Mouse (Mus musculus) intestine, embryonic 14.5 days (tissue): Measurements from ENCODE around the gene Prkg1. TPM values are rescaled to one million over a fixed set of nuclear protein-coding genes. Genes with fewer than 3 reads are reported as not detected.

Experiments used
- ATAC-seq: fragments of 200-750 bp; cut with Nextera tagmentation; replicated peaks from 2 replicates; pipeline ENCODE4 v1.8.0; 2017; ENCODE audit warnings: low read depth, moderate number of reproducible peaks, moderate TSS enrichment, moderate library complexity; ENCODE audit not compliant: low FRiP score, low TSS enrichment
- DNase-seq: peaks from one replicate; pipeline ENCODE4 v3.0.0-alpha.2; 2018; ENCODE audit warnings: low spot score
- H3K27ac ChIP-seq: fragments of 300-500 bp; sonication (generic); 2 replicates; pipeline ENCODE4 v1.5.1; 2014; ENCODE audit warnings: low read depth, mild to moderate bottlenecking, control low read depth
- H3K27me3 ChIP-seq: fragments of 300-500 bp; sonication (generic); replicated peaks from 2 replicates; pipeline ENCODE4 v1.6.1; 2014; ENCODE audit warnings: low read length, control low read depth; ENCODE audit not compliant: control insufficient read depth, insufficient read depth
- H3K36me3 ChIP-seq: fragments of 300-500 bp; sonication (generic); 2 replicates; pipeline ENCODE4 v1.6.1; 2014; ENCODE audit warnings: low read length, control low read depth; ENCODE audit not compliant: control insufficient read depth, insufficient read depth
- H3K4me1 ChIP-seq: fragments of 300-500 bp; sonication (generic); replicated peaks from 2 replicates; pipeline ENCODE4 v1.6.1; 2014; ENCODE audit warnings: low read length, control low read depth, mixed read lengths; ENCODE audit not compliant: control insufficient read depth, insufficient read depth
- H3K4me2 ChIP-seq: fragments of 300-500 bp; sonication (generic); 2 replicates; pipeline ENCODE4 v1.6.1; 2014; ENCODE audit warnings: low read length
- H3K4me3 ChIP-seq: fragments of 300-500 bp; sonication (generic); 2 replicates; pipeline ENCODE4 v1.5.1; 2014; ENCODE audit warnings: low read depth, low read length, control low read depth, mixed read lengths
- H3K9ac ChIP-seq: fragments of 300-500 bp; sonication (generic); 2 replicates; pipeline ENCODE4 v1.6.1; 2014; ENCODE audit warnings: mild to moderate bottlenecking, low read length
- H3K9me3 ChIP-seq: fragments of 300-500 bp; sonication (generic); 2 replicates; pipeline ENCODE4 v1.6.1; 2016; ENCODE audit warnings: low read length, control low read depth; ENCODE audit not compliant: control insufficient read depth
- WGBS: fragments of 180-500 bp; shearing (Covaris S2); extraction: QIAGEN DNeasy Blood & Tissue Kit; methylation state at CpG from one replicate; pipeline ENCODE4 v1.1.7; 2014; 5-methylcytosine and 5-hydroxymethylcytosine counted together
- polyA plus RNA-seq: library from polyadenylated mRNA; unstranded; fragments of >200 nt; fragmentation: Nextera tagmentation; extraction: Ambion mirVana; gene quantifications from 2 replicates; pipeline ENCODE4 v1.2.1, GENCODE M21; 2014

Prkg1 gene
- polyA plus RNA-seq, result 14.2 and 16.9 TPM in 2 replicates

GRCm38 (mm10) chr19:31764801-31765340 is at the start of gene Prkg1:
Gene Prkg1, minus strand, starts transcription at chr19:31765033.
- DNase-seq, result no peak
- no peaks in the 10 kb centered on the region for H3K9me3 ChIP-seq
- ATAC-seq, result peak; percentile 64

GRCm38 (mm10) chr19:31813087-31813486 is 48.3 kb upstream of the Prkg1 start:
- ATAC-seq, result no peak
- Histone ChIP-seq H3K9me3 (no peaks in the 10 kb centered on the region), H3K4me3 (no peak overlapping the region), H3K27ac (no peak overlapping the region), H3K9ac (no peak overlapping the region), H3K36me3 (no peaks in the 10 kb centered on the region), H3K4me1 (no peaks in the 10 kb centered on the region), H3K4me2 (no peak overlapping the region), H3K27me3 (no peaks in the 10 kb centered on the region)
- DNase-seq, result no peak
- 70% methylated on average over 4 of the region's 4 CpGs for WGBS

More at GRCm38 (mm10) chr19:31764801-31765340, at the start of gene Prkg1:
- H3K4me3 ChIP-seq, result peak within 1 kb of the TSS; percentile 63
- 0 out of 2 replicates have a peak, but pooled peaks cover 2% of the 10 kb centered on the region for H3K27me3 ChIP-seq
- H3K4me2 ChIP-seq, result peak within 1 kb of the TSS; percentile 86
- under 1% methylated on average over 23 of the region's 23 CpGs for WGBS
- no peaks in the 10 kb centered on the region for H3K36me3 ChIP-seq
- H3K4me1 ChIP-seq, result peaks cover 10% of the 10 kb centered on the region; the same call in 1 of the 2 replicates
- peak within 1 kb of the TSS; percentile 81 for H3K27ac ChIP-seq
- H3K9ac ChIP-seq, result peak within 1 kb of the TSS; percentile 54

DNA sequence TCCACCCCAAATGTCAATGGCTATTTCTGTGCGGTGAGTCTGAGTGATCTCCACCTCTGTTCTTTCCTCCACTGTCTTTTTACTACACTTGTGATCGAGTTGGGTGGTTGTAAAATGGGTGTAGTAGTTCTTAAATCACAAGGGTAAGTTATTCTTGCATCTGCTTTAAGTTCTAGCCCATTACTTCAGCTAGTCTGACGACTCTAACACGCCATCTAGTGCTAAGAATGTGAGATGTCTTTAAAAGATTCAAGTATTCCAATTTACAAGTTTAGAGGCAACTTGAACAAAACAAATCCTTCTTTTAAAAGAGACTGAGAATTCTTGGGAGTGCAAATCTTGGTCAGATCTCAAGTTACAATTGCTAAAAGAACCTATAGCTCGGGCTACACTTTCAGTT is 46.5 kb upstream of the Prkg1 start:
- no peak overlapping the region for H3K27ac ChIP-seq
- no peak for DNase-seq
- no peak for ATAC-seq
- H3K27me3 ChIP-seq, result no peaks in the 10 kb centered on the region
- H3K4me2 ChIP-seq, result no peak overlapping the region
- 31% methylated on average over 5 of the region's 5 CpGs for WGBS
- H3K9me3 ChIP-seq, result no peaks in the 10 kb centered on the region
- H3K4me1 ChIP-seq, result no peaks in the 10 kb centered on the region
- no peak overlapping the region for H3K4me3 ChIP-seq
- H3K36me3 ChIP-seq, result no peaks in the 10 kb centered on the region
- no peak overlapping the region for H3K9ac ChIP-seq

GRCm38 (mm10) chr19:31805391-31805790 is 40.6 kb upstream of the Prkg1 start:
- DNase-seq (no peak), ATAC-seq (no peak)
- no peaks in the 10 kb centered on the region for H3K4me1 ChIP-seq
- no peak overlapping the region for H3K27ac ChIP-seq
- H3K4me2 ChIP-seq, result no peak overlapping the region
- WGBS, result 63% methylated on average over 7 of the region's 7 CpGs
- H3K4me3 ChIP-seq, result no peak overlapping the region
- H3K9me3 ChIP-seq, result peaks cover 4% of the 10 kb centered on the region; the same call in 1 of the 2 replicates
- H3K36me3 ChIP-seq, result no peaks in the 10 kb centered on the region
- no peaks in the 10 kb centered on the region for H3K27me3 ChIP-seq
- H3K9ac ChIP-seq, result no peak overlapping the region

DNA sequence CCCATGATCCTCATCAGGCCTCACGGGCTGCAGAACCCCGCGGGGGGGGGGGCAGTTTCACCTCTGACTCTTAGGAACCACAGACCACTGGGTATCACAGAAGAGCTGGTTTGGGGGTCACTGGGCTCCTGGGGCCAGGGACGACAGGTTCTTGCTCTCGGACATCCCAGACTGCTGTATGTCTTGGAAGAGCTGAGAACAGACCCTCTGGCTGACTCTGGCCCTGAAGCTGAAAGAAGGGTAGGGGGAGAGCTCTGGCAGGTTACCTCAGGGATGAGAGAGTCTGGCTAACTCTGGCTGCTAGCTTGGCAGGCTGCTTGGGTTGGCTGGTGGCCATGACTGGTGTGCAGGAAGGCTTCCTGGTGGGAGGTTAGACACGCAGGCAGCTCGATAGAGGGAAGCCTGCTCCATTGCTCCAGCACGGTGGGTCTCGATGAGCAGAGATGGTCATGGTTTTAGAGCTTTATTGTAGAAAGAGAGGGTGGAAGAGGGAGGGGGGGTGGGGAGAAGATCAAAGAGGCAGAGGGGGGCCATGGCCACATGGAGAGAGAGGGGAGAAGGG is 30.7 kb upstream of the Prkg1 start:
- H3K9ac ChIP-seq, result no peak overlapping the region
- no peaks in the 10 kb centered on the region for H3K9me3 ChIP-seq
- H3K27ac ChIP-seq, result no peak overlapping the region
- no peak overlapping the region for H3K4me3 ChIP-seq
- H3K36me3 ChIP-seq, result no peaks in the 10 kb centered on the region
- no peak overlapping the region for H3K4me2 ChIP-seq
- DNase-seq, result no peak
- H3K4me1 ChIP-seq, result no peaks in the 10 kb centered on the region
- ATAC-seq, result no peak
- H3K27me3 ChIP-seq, result no peaks in the 10 kb centered on the region
- WGBS, result 63% methylated on average over 9 of the region's 9 CpGs

DNA sequence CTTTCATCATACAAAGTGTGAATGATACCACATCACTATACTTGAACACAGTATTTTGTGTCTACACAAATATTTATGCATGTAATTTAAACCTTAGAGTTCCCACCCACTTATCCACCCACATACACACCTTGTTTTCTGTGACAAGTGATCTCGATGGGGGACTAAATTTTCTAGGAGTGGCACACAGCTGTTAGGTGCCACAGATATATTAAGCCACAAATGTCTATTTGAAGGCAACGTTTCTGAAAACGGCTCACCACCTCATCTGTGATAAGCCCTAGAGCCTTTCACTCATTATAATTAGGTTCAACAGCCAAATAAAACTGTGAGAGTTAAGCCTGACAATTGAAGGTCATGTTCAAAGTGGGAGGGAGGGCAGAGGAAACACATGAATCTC is 26.9 kb upstream of the Prkg1 start:
- Histone ChIP-seq H3K9ac (no peak overlapping the region), H3K9me3 (no peaks in the 10 kb centered on the region), H3K27ac (no peak overlapping the region), H3K4me1 (no peaks in the 10 kb centered on the region), H3K27me3 (no peaks in the 10 kb centered on the region), H3K4me3 (no peak overlapping the region), H3K4me2 (no peak overlapping the region), H3K36me3 (no peaks in the 10 kb centered on the region)
- 70% methylated on average over 3 of the region's 3 CpGs for WGBS
- no peak for ATAC-seq
- DNase-seq, result no peak

- 89% methylated on average over 3 of the region's 3 CpGs for WGBS
- Histone ChIP-seq H3K4me1 (no peaks in the 10 kb centered on the region), H3K9ac (no peak overlapping the region), H3K27me3 (no peaks in the 10 kb centered on the region), H3K36me3 (no peaks in the 10 kb centered on the region), H3K27ac (no peak overlapping the region), H3K4me3 (no peak overlapping the region), H3K9me3 (no peaks in the 10 kb centered on the region), H3K4me2 (no peak overlapping the region)
- DNase-seq (no peak), ATAC-seq (no peak)
These were observed 16.7 kb upstream of the Prkg1 start for GRCm38 (mm10) chr19:31781521-31782018.

DNA sequence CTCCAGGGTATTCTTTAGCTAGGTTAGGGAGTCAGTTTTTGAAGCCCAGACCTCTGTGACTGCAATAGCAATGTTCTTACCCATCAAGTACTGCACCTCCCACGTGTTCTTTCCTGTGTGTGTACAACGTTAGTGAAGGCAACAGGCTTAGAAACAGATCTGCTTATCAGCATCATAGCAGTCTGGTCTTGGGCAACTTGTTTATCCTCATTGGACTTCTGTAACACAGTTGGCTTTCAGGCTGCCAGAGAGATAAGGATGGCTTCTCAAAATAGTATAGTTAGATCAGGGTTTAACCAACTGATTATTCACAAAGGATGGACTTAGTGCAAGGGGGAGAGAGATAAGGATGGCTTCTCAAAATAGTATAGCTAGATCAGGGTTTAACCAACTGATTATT is 16.2 kb upstream of the Prkg1 start:
- H3K27ac ChIP-seq, result no peak overlapping the region
- no peaks in the 10 kb centered on the region for H3K27me3 ChIP-seq
- ATAC-seq (no peak), DNase-seq (no peak)
- H3K9ac ChIP-seq, result no peak overlapping the region
- H3K36me3 ChIP-seq, result no peaks in the 10 kb centered on the region
- H3K9me3 ChIP-seq, result no peaks in the 10 kb centered on the region
- WGBS, result 39% methylated on average over 2 of the region's 2 CpGs
- no peak overlapping the region for H3K4me2 ChIP-seq
- no peaks in the 10 kb centered on the region for H3K4me1 ChIP-seq
- H3K4me3 ChIP-seq, result no peak overlapping the region

DNA sequence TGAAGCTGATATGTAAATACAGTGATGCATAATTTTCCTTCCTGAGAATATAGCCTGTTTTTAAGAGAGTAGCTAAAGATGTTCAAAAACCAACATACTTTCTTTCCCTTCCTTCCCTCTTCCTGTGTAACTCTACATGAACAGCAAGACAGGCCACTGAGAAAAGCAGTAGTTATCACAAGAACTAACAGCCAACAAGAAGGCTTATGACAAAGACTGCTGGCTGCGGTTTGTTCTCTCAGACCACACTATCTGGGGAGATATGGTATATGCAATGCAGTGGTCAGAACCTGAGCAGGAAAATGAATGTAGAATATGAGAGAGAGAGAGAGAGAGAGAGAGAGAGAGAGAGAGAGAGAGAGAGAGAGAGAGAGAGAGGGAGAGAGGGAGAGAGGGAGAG is 15.4 kb upstream of the Prkg1 start:
- H3K27ac ChIP-seq, result no peak overlapping the region
- no peak for DNase-seq
- WGBS, result 97% methylated on average over 1 of the region's 1 CpGs
- no peak overlapping the region for H3K9ac ChIP-seq
- no peaks in the 10 kb centered on the region for H3K4me1 ChIP-seq
- H3K4me3 ChIP-seq, result no peak overlapping the region
- no peaks in the 10 kb centered on the region for H3K9me3 ChIP-seq
- H3K36me3 ChIP-seq, result no peaks in the 10 kb centered on the region
- no peak overlapping the region for H3K4me2 ChIP-seq
- no peak for ATAC-seq
- H3K27me3 ChIP-seq, result no peaks in the 10 kb centered on the region
